Mouse (Mus musculus) hematopoietic stem cell, adult 5-6 weeks (primary cell): ENCODE data around the gene Thsd7b. TPM values are rescaled to one million over a fixed set of nuclear protein-coding genes. Genes with fewer than 3 reads are reported as not detected.
"Not testable (repeated sequence)": the region's sequence is repeated elsewhere in the genome, so short reads cannot be mapped to it uniquely, and the experiment has no call there.

Experiments used
- ATAC-seq, 2 experiments: fragments of 125-278 bp in 1 of 2; replicated peaks in 1 of 2; 2 replicates each; pipeline ENCODE4 v1.8.0; 2016 to 2017; ENCODE audit warnings: inconsistent platforms in 2 of 2, mild to moderate bottlenecking in 2 of 2, moderate number of reproducible peaks in 2 of 2, low read depth in 1 of 2, moderate TSS enrichment in 1 of 2; ENCODE audit not compliant: low FRiP score in 2 of 2, poor library complexity in 2 of 2, severe bottlenecking in 2 of 2, insufficient read depth in 1 of 2, low TSS enrichment in 1 of 2
- total RNA-seq: library from RNA; stranded (forward); fragments of 172-1452, 232-1000 nt; gene quantifications from 2 replicates; pipeline ENCODE4 v1.2.3, GENCODE M21; 2017

The Thsd7b gene
- total RNA-seq, 1 experiment from 2014 or later: not detected

DNA sequence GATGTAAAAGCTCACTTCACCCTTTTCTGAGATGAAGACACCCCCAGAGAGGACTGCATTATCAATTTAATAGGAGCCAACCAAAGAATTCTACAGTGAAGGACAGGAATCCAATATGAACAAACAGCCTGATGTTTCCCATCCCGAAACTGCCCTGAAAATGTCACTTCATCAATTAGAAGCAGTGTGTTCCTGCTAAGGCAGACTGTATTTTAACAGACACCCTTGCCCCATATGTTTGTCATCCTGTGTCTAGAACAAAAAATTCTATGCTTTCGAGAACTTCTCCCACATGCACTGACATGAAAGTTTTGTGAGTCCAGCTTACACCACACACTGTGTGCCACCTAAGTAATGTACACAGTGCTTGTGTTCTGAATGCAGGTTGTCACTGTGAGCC is 812.8 kb downstream of the Thsd7b start:
- no peak for ATAC-seq

DNA sequence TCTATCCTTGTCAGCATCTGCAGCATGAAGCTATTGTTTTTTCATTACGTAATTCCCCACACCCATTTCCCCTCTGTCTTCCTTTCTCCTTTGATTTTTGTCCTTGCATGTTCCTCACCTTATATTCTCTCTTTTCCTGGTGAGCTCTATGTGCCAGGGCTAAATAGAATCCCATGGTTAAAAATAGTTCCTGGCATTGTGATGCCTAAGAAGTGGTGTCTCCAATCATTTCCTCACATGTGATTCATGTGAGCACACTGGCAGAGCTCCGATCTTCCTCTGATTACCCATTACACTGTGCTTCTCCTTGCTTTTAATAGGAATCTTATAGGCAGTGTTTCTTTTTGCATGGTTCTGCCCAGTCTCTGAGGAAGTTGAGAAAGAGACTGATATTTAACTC is 826.1 kb downstream of the Thsd7b start:
- no peak for ATAC-seq

- ATAC-seq: no peak
Measured at GRCm38 (mm10) chr1:130112580-130113314, 839.6 kb downstream of the Thsd7b start.

- ATAC-seq: no peak
Measured at GRCm38 (mm10) chr1:130113549-130113948, 840.4 kb downstream of the Thsd7b start.

DNA sequence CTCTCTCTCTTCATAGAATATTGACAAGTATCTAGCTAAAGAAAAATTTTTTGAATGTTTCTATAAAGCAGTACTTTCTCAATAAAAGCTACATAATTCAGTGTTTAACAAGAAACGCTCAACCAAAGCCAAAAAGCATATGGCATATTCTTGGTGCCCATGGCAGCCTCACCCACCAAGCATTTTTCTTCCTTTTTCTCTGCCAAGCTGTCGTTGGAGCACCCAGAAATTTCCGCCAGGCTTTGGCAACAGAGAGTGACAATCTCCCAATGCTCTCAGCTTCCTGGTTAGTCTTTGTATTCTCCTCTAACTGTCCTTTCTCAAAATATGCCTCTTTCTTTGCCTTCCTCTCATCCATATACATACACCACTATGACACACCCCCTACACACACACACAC is 857.8 kb downstream of the Thsd7b start:
- no peak for ATAC-seq

GRCm38 (mm10) chr1:130166187-130166586 is 893.1 kb downstream of the Thsd7b start:
- ATAC-seq: no peak

DNA sequence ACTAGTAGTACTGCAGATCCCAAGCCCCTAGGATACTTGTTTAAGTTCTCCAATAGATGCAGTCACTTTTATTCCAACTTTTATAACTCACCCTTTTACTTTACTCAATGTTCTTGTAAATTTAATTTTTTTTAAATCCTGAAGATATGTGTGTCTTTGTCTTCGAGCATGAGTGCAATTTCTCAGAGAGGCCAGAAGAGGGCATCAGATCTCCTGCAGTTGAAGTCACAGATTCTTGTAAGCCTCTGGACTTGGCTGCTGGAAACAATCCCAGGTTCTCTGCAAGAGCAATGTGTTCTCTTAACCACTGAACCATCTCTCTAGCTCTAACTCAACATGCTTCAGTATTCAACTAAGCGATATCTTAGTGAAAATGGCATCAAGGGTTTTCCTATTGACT is 894.2 kb downstream of the Thsd7b start:
- ATAC-seq: no peak; a peak in 1 of 4 replicates

- ATAC-seq: no peak
Measured at GRCm38 (mm10) chr1:130169875-130170274, 896.8 kb downstream of the Thsd7b start.

- ATAC-seq: no peak
Measured at GRCm38 (mm10) chr1:130170290-130170689, 897.2 kb downstream of the Thsd7b start.

- not testable (repeated sequence) for ATAC-seq
Measured at GRCm38 (mm10) chr1:130186836-130187235, 913.7 kb downstream of the Thsd7b start.

GRCm38 (mm10) chr1:130192190-130193028 is 919.3 kb downstream of the Thsd7b start:
- peak in 1 of 2 experiments; percentile 65; a peak in 2 of 4 replicates for ATAC-seq

- no peak for ATAC-seq
Measured at GRCm38 (mm10) chr1:130217404-130217803, 944.3 kb downstream of the Thsd7b start.

GRCm38 (mm10) chr1:130222904-130223303 is 949.8 kb downstream of the Thsd7b start:
- ATAC-seq: no peak

DNA sequence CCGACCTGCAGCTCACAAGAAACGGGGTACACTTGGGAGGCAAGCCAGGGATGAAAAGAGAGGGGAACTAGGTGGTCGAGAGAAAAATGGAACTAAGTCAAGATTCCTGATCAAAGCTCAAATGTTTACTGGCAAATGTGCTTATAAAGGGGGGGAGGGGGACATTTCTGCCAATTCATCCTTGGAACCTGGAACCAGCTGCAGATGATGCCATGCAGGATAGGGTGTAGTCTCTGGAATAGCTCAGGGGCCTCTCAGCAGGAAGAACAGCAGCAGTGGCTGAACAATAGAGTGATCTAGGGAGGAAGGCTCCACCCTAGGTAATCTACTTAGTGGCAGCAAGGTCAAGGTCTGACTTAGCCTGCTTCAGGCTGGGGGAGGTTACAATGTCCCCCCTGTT is 972.5 kb downstream of the Thsd7b start:
- ATAC-seq: no peak

GRCm38 (mm10) chr1:130246264-130246663 is 973.2 kb downstream of the Thsd7b start:
- not testable (repeated sequence) for ATAC-seq

GRCm38 (mm10) chr1:130246930-130247329 is 973.8 kb downstream of the Thsd7b start:
- not testable (repeated sequence) for ATAC-seq

DNA sequence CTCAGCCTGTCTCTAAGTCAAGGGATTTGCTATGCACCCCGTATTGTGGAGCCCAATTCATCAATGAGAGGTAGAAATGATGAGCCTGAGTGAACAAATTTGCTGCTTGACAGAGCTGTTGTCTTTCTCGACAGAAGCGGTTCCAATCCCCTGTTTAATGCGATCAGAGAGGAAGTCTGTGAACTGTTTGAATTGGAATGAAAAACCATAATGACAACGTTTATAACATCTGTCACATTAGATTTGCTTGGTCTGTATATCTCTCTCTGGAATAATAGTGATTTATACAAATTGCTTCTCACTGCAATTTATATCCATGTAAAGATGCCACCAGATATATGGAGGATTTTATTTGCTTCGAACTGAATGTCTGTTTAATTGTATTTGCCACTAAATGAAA is 988.9 kb downstream of the Thsd7b start:
- ATAC-seq: no peak
